Mouse (Mus musculus): ENCODE results near the gene Rab11fip5. TPM values are rescaled to one million over a fixed set of nuclear protein-coding genes. Genes with fewer than 3 reads are reported as not detected.

Rab11fip5 gene
- polyA plus RNA-seq (2014; fragmentation: Nextera tagmentation; extraction: Ambion mirVana): 21.3 and 24.6 TPM in 2 replicates

DNA sequence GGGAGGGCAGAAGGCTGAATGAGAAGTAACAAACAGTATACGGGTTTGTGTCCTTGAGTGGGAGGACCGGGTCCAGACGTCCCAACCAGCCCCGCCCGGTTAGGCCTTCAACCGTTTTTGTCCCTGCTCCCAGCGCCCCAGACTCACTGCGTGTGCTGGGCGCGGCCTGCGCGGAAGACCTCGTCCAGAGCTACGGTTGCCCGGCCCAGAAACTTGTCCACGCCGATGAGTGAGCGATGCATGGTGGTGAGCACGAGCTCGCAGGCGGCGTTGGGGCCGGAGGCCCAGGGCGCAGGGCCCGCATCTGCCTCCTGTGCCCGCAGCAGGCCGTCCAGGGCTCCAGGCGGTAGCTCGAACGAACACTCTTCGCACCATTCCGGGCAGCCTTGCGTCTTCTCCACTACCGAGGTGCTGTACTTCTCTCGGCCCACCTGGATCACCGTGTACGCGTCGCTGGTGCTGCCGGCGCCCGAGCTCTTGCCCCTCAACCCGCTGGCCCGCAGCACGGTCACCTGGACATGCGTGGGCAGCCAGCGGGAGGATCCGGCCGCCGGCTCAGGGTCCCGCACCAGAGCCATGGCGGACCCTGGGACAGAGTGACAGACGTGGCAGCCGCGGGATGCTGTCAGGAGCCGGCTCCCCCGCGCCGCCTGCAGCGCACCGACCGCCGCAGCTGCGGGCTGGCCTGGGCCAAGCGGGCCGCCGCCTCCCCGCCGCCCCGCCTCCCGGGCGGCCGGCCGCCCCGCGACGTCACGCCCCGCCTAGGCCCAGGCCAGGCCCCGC lies at the start of gene Rab11fip5:
Gene Rab11fip5 (minus strand): TSS at position 684 of the 783 bp plus-strand sequence.
- Histone ChIP-seq H3K4me1 (replicated peaks; ENCODE audit: control insufficient read depth, insufficient read depth, low read length) (peaks cover 32% of the 10 kb centered on the region), H3K36me3 (replicated peaks; ENCODE audit: control insufficient read depth, insufficient read depth) (no peaks in the 10 kb centered on the region), H3K9ac (peak within 1 kb of the TSS; percentile 91), H3K4me2 (replicated peaks) (peak within 1 kb of the TSS; percentile 75), H3K9me3 (ENCODE audit: control insufficient read depth, low read length) (no peaks in the 10 kb centered on the region), H3K27me3 (ENCODE audit: control insufficient read depth, insufficient read depth, low read length) (no peaks in the 10 kb centered on the region), H3K4me3 (replicated peaks; ENCODE audit: low read length) (peak within 1 kb of the TSS; percentile 86), H3K27ac (peak within 1 kb of the TSS; percentile 69)
- no peak for DNase-seq (ENCODE audit: low spot score)
- 1% methylated on average over 75 of the region's 80 CpGs for WGBS
- no peak; the same call in none of the 2 replicates for ATAC-seq (ENCODE audit: low FRiP score)

DNA sequence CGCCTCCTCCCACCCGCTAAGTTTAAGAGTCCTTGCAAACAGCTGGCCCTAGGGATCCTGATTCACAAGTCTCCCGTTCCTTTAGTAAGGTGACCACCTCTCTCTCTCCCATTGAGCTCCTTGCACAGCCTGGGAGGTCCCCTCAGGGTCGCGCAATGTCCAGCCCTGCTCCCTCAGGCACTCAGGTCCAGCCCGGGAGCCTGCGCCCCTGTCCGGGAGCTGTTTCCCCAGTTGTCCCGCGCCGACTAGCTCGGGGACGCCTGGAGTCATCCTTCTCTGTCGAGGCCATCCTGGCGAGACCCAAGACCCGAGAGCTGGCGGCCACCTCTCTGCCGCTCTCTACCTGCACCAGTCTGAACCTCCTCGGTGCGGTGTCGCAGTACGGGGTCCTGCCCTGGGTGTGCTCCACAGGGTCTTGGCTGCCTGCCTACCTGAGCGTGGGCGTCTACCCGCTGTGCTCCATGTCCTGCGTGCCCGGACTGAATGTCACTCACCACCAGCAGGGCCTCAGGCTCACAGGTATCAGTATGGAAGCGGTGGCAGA lies 49.5 kb upstream of the Rab11fip5 start, which contains the start of gene Noto:
Gene Noto (plus strand): TSS at position 51 of the 544 bp plus-strand sequence.
- 14% methylated on average over 28 of the region's 28 CpGs for WGBS
- peaks cover 10% of the 10 kb centered on the region for H3K27me3 ChIP-seq (ENCODE audit: control insufficient read depth, insufficient read depth, low read length)
- no peak for DNase-seq (ENCODE audit: low spot score)

DNA sequence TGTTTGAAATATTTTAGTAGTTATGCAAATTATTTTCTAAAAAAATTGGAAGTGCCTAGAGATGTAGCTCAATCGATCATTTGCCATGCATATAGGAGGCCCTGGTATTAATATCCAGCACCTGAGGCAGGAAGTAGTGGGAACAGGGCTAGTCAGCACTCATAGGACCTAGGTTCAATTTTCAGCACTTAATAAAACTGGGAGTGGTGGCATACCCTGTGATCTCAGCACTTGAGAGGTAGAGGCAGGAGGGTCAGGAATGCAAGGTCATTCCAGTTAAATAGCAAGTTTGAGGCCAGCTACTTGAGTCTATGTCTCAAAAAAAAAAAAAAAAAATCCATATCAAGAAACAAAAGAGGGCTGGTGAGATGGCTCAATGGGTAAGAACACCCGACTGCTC lies 44.7 kb upstream of the Rab11fip5 start:
- H3K4me3 ChIP-seq (replicated peaks; ENCODE audit: low read length): no peak overlapping the region
- peaks cover 8% of the 10 kb centered on the region for H3K27me3 ChIP-seq (ENCODE audit: control insufficient read depth, insufficient read depth, low read length)
- no peaks in the 10 kb centered on the region for H3K9me3 ChIP-seq (ENCODE audit: control insufficient read depth, low read length)
- H3K36me3 ChIP-seq (replicated peaks; ENCODE audit: control insufficient read depth, insufficient read depth): no peaks in the 10 kb centered on the region
- ATAC-seq (ENCODE audit: low FRiP score) (no peak), DNase-seq (ENCODE audit: low spot score) (no peak)
- no peaks in the 10 kb centered on the region for H3K4me1 ChIP-seq (replicated peaks; ENCODE audit: control insufficient read depth, insufficient read depth, low read length)
- no peak overlapping the region for H3K27ac ChIP-seq
- no peak overlapping the region for H3K4me2 ChIP-seq (replicated peaks)
- whole genome bisulfite sequencing: 89% methylated on average over 2 of the region's 2 CpGs
- no peak overlapping the region for H3K9ac ChIP-seq

More for the DNA sequence above, 49.5 kb upstream of the Rab11fip5 start, which contains the start of gene Noto:
- no peaks in the 10 kb centered on the region for H3K9me3 ChIP-seq (ENCODE audit: control insufficient read depth, low read length)
- H3K4me2 ChIP-seq (replicated peaks): no peak within 1 kb of the TSS
- no peaks in the 10 kb centered on the region for H3K36me3 ChIP-seq (replicated peaks; ENCODE audit: control insufficient read depth, insufficient read depth)
- H3K4me3 ChIP-seq (replicated peaks; ENCODE audit: low read length): no peak within 1 kb of the TSS
- H3K9ac ChIP-seq: no peak within 1 kb of the TSS
- no peak within 1 kb of the TSS for H3K27ac ChIP-seq
- no peak for ATAC-seq (ENCODE audit: low FRiP score)
- no peaks in the 10 kb centered on the region for H3K4me1 ChIP-seq (replicated peaks; ENCODE audit: control insufficient read depth, insufficient read depth, low read length)

DNA sequence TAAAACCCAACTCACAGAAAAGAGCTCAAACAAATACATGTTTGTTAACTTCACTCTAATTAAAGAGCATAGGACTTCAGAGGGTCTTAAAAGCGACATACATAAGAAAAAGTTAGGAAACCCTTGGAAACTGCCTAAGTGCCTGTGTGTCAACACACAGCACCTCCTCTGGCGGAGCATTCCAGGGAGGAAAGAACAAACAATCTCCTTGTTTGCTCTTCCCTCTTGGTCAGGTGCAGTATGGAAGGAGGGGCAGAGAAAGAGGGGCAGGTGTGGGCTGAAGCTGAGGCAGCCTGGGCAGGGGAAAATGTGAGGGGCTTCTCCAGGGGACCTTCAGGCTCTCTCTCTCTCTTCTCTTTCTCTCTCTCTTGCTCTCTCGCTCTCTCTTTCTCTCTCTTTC lies 41.4 kb upstream of the Rab11fip5 start:
- Histone ChIP-seq H3K9me3 (ENCODE audit: control insufficient read depth, low read length) (no peaks in the 10 kb centered on the region), H3K36me3 (replicated peaks; ENCODE audit: control insufficient read depth, insufficient read depth) (no peaks in the 10 kb centered on the region), H3K9ac (no peak overlapping the region), H3K27me3 (ENCODE audit: control insufficient read depth, insufficient read depth, low read length) (no peaks in the 10 kb centered on the region), H3K4me1 (replicated peaks; ENCODE audit: control insufficient read depth, insufficient read depth, low read length) (no peaks in the 10 kb centered on the region), H3K27ac (no peak overlapping the region), H3K4me3 (replicated peaks; ENCODE audit: low read length) (no peak overlapping the region), H3K4me2 (replicated peaks) (no peak overlapping the region)
- no peak for DNase-seq (ENCODE audit: low spot score)
- ATAC-seq (ENCODE audit: low FRiP score): no peak
- WGBS: 62% methylated on average over 3 of the region's 3 CpGs

DNA sequence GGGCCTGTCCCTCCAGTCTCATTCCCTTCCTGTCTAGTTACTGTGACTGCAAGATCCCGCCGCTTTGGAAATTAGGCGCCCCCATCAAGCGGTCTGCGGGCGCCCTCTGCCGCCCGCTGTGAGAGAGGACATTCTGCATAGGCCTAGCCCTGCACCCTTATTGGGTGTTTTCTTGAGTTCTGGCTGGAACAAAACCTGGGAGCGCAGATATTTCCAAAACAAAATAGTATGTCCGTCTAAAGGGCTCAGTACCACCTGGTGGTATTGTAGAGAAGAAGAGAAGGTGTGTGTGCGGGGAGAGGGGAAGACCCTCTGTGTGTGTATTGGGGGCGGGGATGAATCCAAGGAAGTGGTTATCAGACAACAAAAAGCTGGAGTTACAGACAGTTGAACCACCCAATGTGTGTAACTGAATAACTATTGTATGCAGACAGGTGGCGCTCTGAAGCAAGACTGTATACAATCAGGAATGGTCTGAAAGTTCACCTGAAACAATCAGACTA lies 36.4 kb upstream of the Rab11fip5 start:
- H3K9me3 ChIP-seq (ENCODE audit: control insufficient read depth, low read length): no peaks in the 10 kb centered on the region
- ATAC-seq (ENCODE audit: low FRiP score) (peak; percentile 84; the same call in 1 of the 2 replicates), DNase-seq (ENCODE audit: low spot score) (peak; percentile 82)
- peaks cover 34% of the 10 kb centered on the region for H3K27me3 ChIP-seq (ENCODE audit: control insufficient read depth, insufficient read depth, low read length)
- no peak overlapping the region for H3K4me3 ChIP-seq (replicated peaks; ENCODE audit: low read length)
- H3K27ac ChIP-seq: no peak overlapping the region
- no peaks in the 10 kb centered on the region for H3K36me3 ChIP-seq (replicated peaks; ENCODE audit: control insufficient read depth, insufficient read depth)
- H3K4me1 ChIP-seq (replicated peaks; ENCODE audit: control insufficient read depth, insufficient read depth, low read length): peaks cover 5% of the 10 kb centered on the region; the same call in 1 of the 2 replicates
- no peak overlapping the region for H3K4me2 ChIP-seq (replicated peaks)
- H3K9ac ChIP-seq: no peak overlapping the region
- WGBS: 12% methylated on average over 13 of the region's 13 CpGs

DNA sequence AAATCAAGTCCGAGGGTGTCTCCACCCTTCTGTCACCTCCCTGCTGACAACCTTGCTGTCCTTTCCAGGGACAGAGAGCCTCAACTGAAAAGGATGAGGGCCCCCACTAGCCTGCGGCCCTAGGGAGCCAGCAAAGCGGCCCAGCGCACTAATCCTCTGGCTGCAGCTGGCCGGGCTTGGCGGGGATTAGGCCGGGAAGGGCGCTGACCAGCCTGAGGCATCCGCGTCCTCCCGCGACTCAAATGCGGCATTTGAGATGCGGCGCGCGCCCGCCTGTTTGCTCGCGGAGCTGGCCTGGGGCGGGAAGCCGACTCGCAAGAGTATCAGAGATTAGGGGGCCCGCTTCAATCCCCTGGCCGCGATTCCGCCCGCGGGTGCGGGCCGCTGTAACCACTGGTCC lies 34.6 kb upstream of the Rab11fip5 start:
- ATAC-seq (ENCODE audit: low FRiP score) (no peak), DNase-seq (ENCODE audit: low spot score) (no peak)
- Histone ChIP-seq H3K4me2 (replicated peaks) (peak overlapping the region; percentile 45), H3K9me3 (ENCODE audit: control insufficient read depth, low read length) (no peaks in the 10 kb centered on the region), H3K9ac (peak overlapping the region; percentile 49), H3K4me3 (replicated peaks; ENCODE audit: low read length) (0 out of 2 replicates have a peak overlapping the region, but pooled peaks have one; percentile 16), H3K27ac (no peak overlapping the region), H3K36me3 (replicated peaks; ENCODE audit: control insufficient read depth, insufficient read depth) (no peaks in the 10 kb centered on the region), H3K4me1 (replicated peaks; ENCODE audit: control insufficient read depth, insufficient read depth, low read length) (peaks cover 5% of the 10 kb centered on the region; the same call in 1 of the 2 replicates), H3K27me3 (ENCODE audit: control insufficient read depth, insufficient read depth, low read length) (peaks cover 34% of the 10 kb centered on the region)
- WGBS: 1% methylated on average over 31 of the region's 31 CpGs

DNA sequence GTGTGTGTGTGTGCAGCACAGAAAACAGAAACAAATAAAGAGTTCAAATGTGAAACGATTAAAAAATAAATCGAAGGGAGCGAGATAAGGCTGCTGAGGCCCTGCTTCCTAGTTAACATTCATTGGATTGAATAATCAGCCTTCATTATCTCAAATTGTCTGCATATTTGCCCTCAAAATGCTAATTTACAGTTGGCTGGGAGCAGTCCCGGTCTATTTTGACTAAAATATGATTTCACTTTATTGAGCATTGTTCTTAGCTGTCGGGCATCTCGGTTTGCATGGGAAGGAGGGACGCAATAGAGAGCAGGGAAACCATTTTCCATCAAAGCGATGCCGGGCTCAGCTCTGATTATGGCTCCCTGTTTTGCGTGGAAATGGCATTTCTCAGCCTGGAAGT lies 28.6 kb upstream of the Rab11fip5 start:
- H3K27ac ChIP-seq: peak overlapping the region; percentile 47; the same call in 1 of the 2 replicates
- no peaks in the 10 kb centered on the region for H3K4me1 ChIP-seq (replicated peaks; ENCODE audit: control insufficient read depth, insufficient read depth, low read length)
- no peak overlapping the region for H3K4me3 ChIP-seq (replicated peaks; ENCODE audit: low read length)
- H3K9me3 ChIP-seq (ENCODE audit: control insufficient read depth, low read length): no peaks in the 10 kb centered on the region
- 58% methylated on average over 10 of the region's 10 CpGs for WGBS
- ATAC-seq (ENCODE audit: low FRiP score) (no peak), DNase-seq (ENCODE audit: low spot score) (peak; percentile 36)
- H3K4me2 ChIP-seq (replicated peaks): no peak overlapping the region
- no peaks in the 10 kb centered on the region for H3K36me3 ChIP-seq (replicated peaks; ENCODE audit: control insufficient read depth, insufficient read depth)
- no peak overlapping the region for H3K9ac ChIP-seq
- peaks cover 8% of the 10 kb centered on the region for H3K27me3 ChIP-seq (ENCODE audit: control insufficient read depth, insufficient read depth, low read length)

DNA sequence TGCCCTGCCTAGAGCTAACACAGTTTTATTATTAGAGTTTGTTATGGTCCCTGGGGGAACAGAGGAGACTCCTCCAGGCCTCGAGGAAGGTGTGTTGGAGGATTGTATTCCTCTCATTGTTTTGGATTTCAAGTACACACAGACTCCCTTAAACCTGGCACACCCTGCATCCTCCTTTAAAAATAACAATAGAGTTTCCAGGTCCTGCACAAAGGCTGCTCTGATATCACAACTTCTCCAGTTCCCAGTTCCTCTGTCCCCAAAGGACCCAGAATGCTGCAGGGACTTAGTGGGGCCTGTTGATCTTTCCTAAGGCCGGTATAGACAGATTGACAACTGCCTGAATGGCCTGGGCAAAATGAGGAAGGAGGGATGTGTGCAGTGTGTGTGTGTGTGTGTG lies 28.2 kb upstream of the Rab11fip5 start:
- Histone ChIP-seq H3K4me1 (replicated peaks; ENCODE audit: control insufficient read depth, insufficient read depth, low read length) (no peaks in the 10 kb centered on the region), H3K27me3 (ENCODE audit: control insufficient read depth, insufficient read depth, low read length) (peaks cover 4% of the 10 kb centered on the region), H3K36me3 (replicated peaks; ENCODE audit: control insufficient read depth, insufficient read depth) (no peaks in the 10 kb centered on the region), H3K27ac (peak overlapping the region; percentile 47; the same call in 1 of the 2 replicates), H3K9ac (no peak overlapping the region), H3K9me3 (ENCODE audit: control insufficient read depth, low read length) (no peaks in the 10 kb centered on the region), H3K4me2 (replicated peaks) (no peak overlapping the region), H3K4me3 (replicated peaks; ENCODE audit: low read length) (no peak overlapping the region)
- DNase-seq (ENCODE audit: low spot score) (no peak), ATAC-seq (ENCODE audit: low FRiP score) (no peak)
- 53% methylated on average over 2 of the region's 2 CpGs for WGBS

DNA sequence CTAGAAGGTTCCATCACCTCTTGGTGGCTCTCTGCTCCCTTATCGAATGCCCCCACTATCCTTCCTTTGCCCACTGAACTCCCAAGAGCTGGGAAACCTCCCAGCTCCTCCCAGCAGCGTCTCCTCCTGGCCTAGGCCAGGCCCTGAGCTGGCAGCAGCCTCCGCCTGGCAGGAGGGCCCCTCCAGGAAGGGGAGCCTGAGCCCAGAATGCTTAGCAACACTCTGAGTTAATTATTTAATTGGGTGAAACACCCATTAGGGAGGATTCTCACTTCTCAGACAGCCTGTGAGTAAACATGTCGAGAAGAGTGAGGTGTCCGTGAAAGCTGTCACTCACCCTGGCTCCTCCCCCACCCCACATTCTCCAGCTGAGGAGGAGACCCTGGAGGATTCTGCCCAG lies 25.3 kb upstream of the Rab11fip5 start:
- H3K4me2 ChIP-seq (replicated peaks): no peak overlapping the region
- ATAC-seq (ENCODE audit: low FRiP score) (no peak), DNase-seq (ENCODE audit: low spot score) (no peak)
- H3K27ac ChIP-seq: no peak overlapping the region
- no peak overlapping the region for H3K9ac ChIP-seq
- H3K4me3 ChIP-seq (replicated peaks; ENCODE audit: low read length): no peak overlapping the region
- WGBS: 33% methylated on average over 5 of the region's 5 CpGs
- no peaks in the 10 kb centered on the region for H3K36me3 ChIP-seq (replicated peaks; ENCODE audit: control insufficient read depth, insufficient read depth)
- H3K9me3 ChIP-seq (ENCODE audit: control insufficient read depth, low read length): no peaks in the 10 kb centered on the region
- no peaks in the 10 kb centered on the region for H3K27me3 ChIP-seq (ENCODE audit: control insufficient read depth, insufficient read depth, low read length)
- no peaks in the 10 kb centered on the region for H3K4me1 ChIP-seq (replicated peaks; ENCODE audit: control insufficient read depth, insufficient read depth, low read length)

Data from hindbrain, embryonic 14.5 days (tissue).